Mouse (Mus musculus) lung, adult 2 months (tissue): ENCODE results near the gene Fam169b.

ENCODE experiments used
- CTCF ChIP-seq: fragments of 200-500 bp; IDR thresholded peaks from 2 replicates; pipeline ENCODE4 v1.5.1; 2011; ENCODE audit warnings: mild to moderate bottlenecking, low read length, control low read depth; ENCODE audit not compliant: insufficient read depth
- POLR2A ChIP-seq: fragments of 200-500 bp; IDR thresholded peaks from 2 replicates; pipeline ENCODE4 v1.6.1; 2011; ENCODE audit warnings: low read depth, mild to moderate bottlenecking, control low read depth, low read length, borderline replicate concordance; ENCODE audit errors: extremely low read depth

- TF ChIP-seq CTCF (no peak), POLR2A (no peak)
These were observed 8.9 kb downstream of the Fam169b start for GRCm38 (mm10) chr7:68282304-68283132.
